Mouse (Mus musculus) cerebellum, adult (tissue): ENCODE data around the gene E130114P18Rik.

Source experiments
- ATAC-seq: cut with Nextera tagmentation; 2 replicates; pipeline ENCODE4 v1.9.2; 2017; ENCODE audit warnings: mild to moderate bottlenecking, moderate library complexity, mixed read lengths; ENCODE audit not compliant: insufficient number of reproducible peaks, low FRiP score, low TSS enrichment

The E130114P18Rik gene

DNA sequence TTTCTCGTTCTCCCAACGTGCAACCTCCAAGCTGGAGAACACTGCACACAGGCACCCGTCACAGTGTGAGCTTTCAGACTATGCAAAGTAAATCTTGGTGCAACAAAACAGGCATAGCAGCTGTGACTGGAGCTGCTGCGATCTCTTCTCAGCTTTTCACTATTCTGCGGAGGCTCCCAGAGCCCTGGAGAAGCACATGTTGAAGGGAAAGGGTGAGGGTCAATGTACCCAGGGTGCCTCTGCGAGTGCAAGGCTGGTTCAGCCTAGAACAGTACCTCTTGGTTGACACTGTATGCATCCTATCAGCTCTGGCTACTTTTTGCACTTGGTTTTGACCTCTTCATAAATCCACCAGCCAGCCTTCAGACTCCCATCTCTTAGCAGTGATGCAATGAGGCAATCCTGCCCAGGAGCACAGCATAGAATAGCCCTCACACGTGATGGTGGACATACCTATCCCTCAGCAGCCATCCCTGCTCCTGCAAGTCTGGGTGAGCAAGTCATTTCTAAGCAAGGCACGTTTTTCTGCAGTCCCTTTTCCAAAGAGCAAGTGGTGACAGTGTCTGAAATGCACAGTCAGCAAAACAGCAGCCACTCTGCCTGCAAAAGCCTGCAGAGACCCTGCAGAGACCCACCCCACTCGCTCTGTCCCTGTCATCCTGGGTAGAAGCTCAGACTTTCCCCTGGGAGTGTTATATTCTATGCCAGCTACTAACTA, 67.7 kb downstream of the E130114P18Rik start:
- no peak for ATAC-seq

DNA sequence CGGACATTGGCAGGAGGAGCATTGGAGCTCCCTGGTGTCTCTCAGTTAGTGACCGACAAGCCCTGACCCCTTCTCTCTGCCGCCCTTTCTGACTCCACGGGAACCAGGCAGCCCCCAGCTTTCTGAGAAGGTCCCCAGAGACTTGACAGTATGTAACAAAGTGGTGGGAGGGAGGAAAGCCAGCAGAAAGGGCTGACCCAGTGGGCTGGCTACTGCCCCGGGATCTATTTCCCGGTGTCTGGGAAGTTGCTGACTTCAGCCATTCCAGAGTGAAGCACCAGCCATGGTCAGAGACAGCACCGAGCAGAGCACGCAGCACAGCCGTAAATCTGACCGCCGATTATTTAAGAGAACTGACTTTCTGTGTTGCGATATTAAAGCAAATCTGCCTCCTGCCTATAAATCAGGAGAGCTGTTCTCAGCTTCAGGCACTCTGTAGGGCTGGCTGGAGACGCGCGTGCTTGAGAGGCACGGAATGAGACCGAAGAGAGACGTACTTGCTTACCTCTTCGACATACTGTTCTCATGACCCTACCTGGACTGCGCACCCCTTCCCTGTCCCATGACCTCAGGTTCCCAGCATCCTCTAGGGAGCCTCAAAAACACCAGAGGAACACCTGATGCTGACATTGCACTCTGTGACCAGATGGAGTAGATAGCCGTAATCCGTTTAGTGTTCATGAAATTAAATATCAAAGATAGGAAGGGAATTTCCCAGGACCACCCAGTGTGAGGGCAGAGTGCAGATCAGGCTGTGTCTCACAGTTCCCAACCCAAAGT, 70.3 kb downstream of the E130114P18Rik start:
- no peak for ATAC-seq

DNA sequence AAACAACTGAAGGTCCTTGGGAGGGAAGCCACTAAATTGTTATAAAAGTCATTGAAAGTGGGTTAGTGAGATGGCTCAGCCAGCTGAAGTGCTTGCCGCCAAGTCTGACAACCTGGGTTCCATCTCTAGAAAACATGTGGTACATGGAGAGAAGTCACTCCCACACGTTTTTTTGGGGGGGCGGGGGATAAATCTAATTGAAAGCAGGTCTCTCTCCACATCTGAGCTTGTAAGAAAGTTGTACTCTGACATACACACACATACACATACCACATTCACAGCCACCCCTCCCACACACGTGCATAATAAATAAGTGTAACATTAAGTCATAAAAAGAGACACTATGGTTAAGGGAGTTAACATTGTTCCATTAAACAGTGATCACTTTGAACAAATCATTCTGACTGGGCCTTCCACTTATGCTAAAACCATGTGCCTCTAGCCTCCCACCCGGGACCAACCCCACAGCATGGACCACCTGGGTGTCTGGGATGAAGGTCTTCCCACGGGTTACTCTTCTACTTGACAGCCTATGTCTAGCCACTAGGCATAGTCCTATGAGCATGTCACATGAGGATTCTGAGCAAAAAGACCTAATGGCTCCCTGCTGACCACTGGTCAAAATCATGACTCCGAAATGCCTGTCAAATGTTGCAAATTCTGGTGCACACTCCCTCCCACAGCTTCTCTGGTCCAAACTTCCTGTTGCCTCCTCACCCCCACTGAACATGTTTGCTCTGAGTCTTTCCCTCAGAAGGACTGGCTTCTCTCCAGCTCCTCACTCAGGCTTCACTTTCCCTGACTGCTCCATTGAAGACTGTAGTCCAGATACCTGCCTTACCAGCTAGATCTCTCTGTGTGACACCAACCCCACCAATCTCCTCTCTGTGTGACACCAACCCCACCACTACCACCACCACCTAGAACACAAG, 80.9 kb downstream of the E130114P18Rik start:
- ATAC-seq: no peak

DNA sequence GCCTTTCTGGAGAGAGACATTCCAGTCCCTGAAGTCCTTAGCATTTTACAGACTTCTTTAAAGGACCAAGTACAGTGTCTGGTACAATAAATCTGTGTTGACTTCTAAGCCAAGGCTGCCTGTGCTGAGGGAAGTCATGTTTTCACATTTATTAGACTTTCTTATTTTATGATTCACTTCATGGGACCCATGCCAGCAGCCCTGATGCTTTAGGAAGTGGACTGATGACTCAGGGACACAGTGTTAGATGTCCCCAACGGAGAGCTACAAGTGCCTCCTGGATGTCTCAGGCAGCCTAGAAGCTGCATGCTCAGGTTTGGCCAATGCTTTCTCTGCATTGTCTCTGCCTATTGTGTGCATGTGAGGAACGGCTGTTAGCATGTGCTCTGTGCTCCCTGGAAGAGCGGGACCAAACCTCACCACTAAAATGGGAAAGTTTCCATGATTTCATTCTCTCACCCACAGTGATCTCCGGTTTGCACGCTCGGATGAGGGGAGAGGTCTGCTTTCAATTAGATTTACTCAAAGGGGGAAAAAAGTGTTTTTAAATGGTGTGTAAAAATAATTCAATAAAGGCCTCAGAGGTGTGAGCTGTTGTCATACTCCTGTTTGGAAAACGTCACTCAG, 82.4 kb downstream of the E130114P18Rik start:
- ATAC-seq: no peak

DNA sequence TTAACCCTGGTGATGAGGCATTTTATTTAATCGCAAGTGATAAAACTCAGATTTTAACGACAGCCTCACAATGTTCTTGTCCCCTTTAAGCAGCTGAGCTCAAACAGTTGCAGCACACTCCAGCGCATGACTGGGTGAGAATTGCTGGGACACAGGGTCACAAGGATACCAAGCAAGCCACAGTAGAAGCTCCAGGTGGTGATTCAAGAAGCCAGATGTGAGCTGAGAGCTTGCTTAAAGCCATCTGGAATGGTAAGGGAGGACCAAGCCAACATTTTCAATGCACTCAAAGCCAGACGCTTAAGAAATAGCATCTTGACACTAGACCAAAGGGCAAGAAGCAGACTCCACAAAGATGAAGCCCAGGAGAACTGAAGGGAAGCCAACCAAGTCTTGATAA, 83.9 kb downstream of the E130114P18Rik start:
- no peak for ATAC-seq

DNA sequence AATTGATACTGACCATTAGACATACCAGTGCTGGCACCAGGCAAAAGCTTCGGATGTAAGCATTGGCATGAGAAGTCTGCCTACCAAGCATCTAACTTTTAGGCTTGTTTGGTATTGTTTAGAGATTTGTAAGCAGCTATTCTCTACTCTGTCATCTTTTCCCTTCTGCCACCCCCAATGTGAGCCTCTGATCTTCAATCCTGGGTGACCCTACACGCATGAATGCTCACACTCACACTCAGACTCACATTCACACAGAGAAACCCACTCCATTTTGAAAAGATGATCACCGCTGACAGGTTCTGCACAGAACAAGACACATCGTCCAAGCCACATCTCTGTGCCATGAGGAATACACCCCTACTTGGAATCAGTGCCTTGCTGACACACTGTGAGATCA, 84.8 kb downstream of the E130114P18Rik start:
- no peak for ATAC-seq

DNA sequence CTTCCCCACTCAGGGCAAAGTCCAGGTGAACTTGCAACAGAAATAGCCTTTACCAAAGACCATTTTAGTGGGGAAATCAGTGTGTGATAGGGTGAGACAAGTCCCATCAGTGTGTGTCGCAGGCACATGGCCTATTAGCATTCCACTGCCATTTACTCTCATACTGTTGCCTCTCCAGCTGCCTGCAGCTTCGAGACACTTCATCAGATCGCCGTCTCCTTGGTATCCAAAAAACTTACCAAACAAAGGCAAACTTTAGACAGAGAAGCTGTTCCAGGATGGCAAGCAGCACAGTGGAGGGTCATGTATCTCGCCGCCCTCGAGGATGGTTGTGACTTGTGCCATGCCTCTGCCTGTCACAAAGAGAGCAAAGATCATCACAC, 87.5 kb downstream of the E130114P18Rik start:
- no peak for ATAC-seq

DNA sequence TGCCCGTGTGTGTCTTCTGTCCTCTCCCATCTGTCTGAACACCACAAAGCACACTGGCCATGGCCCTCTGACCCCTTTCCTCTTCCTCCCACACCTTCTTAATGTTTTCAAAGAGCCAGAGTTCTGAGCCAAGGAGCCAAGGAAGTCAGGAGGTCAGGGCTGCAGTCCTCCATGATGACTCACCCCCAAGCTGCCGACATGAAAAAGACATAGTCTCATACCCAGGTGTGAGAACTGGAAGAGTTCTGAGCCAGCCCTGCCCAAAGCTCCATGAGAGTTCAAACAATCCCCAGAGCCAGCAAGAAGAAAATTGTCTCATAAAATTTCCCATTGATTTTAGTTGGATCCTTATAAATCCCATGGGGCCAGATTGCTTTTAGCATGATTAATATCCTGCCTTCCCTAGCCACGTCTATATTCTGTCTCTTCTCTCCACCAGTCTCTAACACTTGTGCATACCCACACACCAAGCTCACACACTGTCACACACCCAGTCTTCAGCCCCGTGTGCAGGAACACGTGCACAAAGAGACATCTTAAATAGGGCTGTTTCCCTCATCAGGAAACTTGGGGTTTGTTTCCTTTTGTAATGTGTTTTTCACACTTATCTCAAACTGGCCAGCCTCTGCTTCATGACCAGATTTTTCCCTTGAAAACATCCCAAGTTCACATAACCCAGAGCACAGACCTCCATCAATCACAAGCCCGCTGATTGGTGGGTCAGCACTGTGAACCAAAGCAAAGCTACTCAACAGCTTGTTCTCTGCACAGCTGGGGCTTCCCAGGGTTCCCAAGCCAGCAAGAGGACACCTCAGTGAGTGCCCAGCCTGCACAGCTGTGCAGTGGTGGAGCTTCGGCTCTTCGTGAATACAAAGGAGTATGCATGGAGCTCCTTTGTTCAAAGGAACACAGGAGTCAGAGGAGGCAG, 88.2 kb downstream of the E130114P18Rik start:
- no peak for ATAC-seq

DNA sequence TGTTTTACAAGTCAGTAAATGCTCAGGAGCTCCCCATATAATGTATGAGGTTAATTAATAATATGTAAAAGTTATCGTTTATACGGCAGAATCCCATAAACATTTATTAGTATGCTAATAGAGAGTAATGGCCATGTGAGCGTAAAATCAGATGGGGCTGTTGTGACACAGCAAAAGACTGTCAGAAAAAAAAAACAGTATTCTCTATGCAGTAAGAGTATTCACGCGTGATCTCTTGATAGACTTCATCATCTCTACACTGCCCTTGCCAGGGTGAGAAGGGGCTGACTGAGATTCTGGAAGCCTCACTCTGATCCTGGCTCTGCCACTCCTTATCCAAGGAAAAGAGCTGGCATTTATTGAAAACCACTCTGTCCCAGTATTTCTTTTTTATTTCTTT, 91.9 kb downstream of the E130114P18Rik start:
- ATAC-seq: no peak

DNA sequence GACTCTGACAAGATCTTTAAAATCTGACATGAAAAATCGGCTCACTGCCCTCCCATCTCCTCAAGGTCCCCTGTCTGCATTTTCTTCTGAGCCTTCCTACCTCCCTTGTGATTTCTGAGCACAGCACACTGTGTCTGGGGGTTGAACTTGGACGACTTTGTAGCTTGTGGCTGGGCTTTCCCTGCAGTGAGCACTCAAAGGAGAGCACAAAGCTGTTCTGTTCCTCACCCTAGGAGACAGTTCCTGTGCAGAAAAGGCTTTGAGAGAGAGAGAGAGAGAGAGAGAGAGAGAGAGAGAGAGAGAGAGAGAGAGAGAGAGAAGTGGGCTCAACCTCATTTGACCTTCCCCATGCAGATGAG, 101.3 kb downstream of the E130114P18Rik start:
- ATAC-seq: no peak

DNA sequence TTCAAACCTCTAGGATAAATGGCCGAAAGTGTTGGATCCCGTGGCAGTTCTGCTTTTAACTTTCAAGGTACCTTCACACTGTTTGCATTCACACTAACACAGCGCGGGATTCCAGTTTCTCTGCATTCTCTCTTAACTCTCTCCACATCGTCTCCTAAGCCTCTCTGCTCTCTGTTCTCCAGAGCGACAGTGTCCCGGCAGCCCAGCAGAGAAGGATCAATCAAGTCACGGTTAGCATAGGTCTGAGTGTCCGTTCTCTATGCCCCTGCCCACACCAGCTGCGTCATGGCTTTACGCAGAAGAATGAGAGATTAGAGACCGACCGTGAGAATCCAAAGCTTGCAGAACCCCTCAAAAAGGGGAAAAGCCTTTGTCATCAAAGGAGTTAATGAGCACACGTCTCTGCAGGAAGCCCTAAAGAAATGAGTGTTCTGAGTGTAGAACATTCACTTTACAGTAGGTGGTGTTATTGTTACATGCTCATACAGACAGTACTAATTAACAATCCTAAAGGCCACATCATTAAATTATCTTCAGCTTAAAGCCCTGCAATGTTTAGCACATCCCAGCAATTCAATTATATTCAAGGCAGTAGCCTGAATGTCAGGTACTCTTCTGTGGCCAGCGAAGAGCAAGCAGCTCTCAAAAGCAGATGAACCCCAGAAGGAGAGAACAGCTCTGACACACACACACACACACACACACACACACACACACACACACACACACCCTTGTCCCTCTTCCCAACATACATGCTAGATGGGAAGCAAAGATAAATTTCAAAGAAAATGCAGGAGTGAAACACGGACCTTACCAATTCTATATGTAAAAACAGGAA, 101.9 kb downstream of the E130114P18Rik start:
- ATAC-seq: peak; percentile 65

DNA sequence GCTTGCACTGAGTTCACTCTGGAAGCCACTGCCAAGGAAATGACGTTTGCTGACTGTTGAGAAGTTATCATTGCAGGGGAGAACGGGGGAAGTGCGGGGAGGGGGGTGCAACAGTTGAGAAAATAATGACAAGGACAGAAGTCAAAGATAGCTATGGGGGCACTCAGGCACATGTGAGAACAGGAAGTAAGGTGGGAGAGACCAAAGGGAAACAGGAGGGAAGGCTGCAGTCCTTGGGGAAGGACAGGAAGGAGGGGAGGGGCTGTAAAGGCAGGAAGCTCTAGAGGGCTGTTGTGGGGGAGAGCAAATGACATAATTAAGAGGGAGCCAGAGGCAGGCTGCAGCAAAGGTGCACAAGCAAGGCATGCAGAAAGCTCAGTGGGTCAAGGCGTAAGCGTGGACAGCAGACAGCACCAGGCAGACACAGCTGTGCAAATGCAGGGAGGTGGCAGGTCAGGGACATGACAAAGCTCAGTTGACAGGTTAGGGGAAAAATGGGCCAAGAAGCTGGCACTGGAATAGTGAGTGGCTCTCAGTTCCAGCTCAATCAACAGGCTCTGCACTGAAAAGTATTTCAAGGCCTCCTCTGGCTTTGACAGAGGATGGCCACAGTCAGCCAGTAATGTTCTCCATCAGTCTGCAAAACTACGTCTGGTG, 103.9 kb downstream of the E130114P18Rik start:
- ATAC-seq: no peak

DNA sequence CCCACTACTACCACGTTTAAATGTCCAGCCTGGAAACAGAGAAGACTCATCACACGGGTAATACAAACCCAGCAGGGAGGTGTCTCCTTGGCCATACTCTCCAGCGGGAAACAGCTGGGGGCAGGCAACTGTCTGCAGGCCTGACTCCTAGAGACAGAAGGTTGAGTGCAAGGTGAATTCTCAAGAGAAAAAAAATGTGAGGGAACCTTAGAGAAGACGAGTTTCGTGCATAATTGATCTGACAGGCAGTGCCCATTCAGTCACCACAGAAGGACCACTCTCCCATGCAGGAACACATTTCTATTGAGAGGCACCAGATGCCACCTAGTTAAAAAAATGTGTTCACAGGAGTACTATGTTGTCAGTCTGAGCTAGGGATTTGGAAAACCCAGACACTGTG, 105.4 kb downstream of the E130114P18Rik start:
- ATAC-seq: no peak

DNA sequence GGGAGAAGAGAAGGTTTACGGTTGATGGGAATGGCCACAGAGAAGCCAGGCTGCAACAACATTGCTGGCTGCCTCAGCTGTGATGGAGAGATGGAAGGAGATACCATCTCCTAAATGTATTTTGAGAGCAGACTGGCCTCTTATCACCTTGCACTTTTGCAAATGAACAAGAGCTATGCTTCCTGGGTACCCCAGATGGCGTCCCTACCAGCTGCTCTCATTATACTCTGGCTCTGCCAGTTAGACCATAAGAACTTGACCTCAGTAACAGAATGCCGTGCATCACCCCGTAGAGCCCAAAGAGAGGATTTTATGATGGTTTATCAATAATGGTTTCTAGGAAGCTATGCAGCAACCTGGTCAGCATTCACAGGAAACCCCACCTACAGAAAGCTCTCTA, 106.0 kb downstream of the E130114P18Rik start:
- no peak for ATAC-seq

DNA sequence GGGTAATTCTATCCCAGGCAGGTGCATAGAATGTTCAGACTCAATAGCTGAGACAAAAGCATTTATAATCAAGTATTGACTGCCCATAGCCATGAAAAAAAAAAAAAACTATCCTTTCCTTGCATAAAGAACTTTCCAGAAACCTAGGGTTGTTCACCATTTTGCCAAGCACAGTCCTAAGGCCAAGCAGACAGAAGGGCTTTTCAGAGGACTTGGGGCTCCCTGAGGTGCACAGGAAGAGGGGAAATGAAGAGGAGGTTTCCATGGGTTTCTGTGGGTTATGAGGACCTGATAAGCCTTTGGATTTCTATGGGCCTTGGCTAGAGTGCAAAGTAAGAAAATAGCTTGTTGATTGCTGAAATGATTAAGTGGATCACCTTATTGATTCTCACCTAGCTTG, 107.5 kb downstream of the E130114P18Rik start:
- ATAC-seq: no peak

DNA sequence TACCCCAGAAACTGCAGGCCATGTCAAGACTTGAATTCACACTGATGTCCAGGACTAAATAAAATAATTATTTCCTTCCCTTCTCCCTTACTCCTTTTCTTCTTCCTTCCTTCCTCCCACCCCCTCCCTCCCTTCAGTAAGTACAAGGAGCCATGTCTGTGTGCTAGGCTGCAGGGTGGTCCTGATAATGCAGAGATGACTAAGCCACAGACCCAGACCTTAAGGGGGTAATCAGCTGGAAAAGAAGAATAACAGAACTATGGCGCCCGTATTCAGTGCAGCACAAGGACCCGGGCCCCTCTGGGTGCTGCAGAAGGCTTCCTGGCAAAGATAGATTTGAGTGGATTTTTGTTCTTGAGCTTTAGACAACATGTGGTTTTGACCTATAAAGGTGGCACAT, 108.1 kb downstream of the E130114P18Rik start:
- ATAC-seq: no peak

DNA sequence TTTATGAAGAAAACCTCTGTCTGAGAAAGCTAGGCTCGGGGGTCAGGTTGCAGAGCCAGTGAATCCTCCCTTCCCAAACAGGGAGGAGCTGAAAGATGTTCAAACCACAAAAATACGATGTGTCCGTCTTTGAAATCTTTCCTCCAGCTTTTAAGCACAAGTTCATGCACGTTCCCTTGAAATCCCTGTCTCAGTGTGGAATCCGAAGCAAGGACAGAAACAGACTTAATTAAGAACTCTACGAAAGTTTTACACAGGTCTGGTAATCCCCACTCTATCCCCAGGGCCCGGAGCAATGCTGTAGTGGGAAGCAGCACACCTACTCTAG, 112.5 kb downstream of the E130114P18Rik start:
- no peak for ATAC-seq

DNA sequence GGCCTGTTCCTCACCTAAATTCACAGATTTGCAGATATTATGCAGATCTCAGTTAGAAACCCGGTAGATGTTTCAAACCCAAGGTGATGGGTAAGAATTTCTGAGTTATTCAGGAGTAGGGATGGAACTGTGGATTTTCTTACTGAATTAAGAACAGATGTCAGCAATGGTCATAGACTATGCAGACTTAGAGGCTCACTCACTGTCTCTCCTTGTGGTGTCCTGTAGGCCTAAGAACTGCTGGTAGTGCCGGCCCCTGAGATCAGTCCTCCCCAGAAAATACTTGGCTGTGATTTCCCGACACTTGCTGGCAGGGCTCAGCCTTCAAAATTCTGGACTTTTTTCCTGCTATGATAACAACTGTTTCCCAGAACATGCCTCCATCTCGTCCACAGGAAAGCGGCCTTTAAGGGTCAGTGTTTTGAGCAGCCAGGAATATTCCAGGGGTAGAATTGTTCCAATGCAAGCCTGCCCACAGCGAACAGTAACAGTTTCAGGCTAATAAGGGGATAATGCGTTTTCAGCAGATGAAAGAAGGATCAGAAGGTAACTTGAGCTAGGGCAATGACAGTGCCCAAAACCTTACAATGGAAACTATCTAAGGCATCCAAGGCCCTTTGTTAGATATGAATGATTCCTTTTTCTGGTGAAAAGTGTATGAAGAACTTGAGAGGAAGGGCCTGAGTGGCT, 113.0 kb downstream of the E130114P18Rik start:
- no peak for ATAC-seq
